Mouse (Mus musculus): ENCODE results near the gene Gm14399. TPM values are rescaled to one million over a fixed set of nuclear protein-coding genes. Genes with fewer than 3 reads are reported as not detected.
"Not testable (repeated sequence)": the region's sequence is repeated elsewhere in the genome, so short reads cannot be mapped to it uniquely, and the experiment has no call there.

The Gm14399 gene
- 7.3 TPM in 2 replicates for polyA plus RNA-seq (2014; fragmentation: Nextera tagmentation; extraction: Ambion mirVana)

- H3K9ac ChIP-seq (ENCODE audit: low read length), result peak within 1 kb of the TSS; percentile 50; the same call in 1 of the 2 replicates
- H3K4me1 ChIP-seq (ENCODE audit: control insufficient read depth in 2 of 2, insufficient read depth in 2 of 2, low read length in 2 of 2); H3K9me3 ChIP-seq (ENCODE audit: control insufficient read depth, low read length); H3K27ac ChIP-seq (replicated peaks in 1 of 2; ENCODE audit: control insufficient read depth in 1 of 2, insufficient read depth in 1 of 2, low read depth in 2 of 2, low read length in 2 of 2); ATAC-seq (ENCODE audit: insufficient number of reproducible peaks, insufficient read depth, low FRiP score, low read depth); H3K27me3 ChIP-seq (ENCODE audit: control insufficient read depth, insufficient read depth, low read length); H3K36me3 ChIP-seq (ENCODE audit: control insufficient read depth, insufficient read depth, low read length): not testable (repeated sequence)
- WGBS, result 0% methylated on average over 1 of the region's 2 CpGs
- H3K4me3 ChIP-seq (ENCODE audit: control insufficient read depth in 1 of 2, insufficient read depth in 1 of 2, low read depth in 1 of 2, low read length in 2 of 2), result peak within 1 kb of the TSS; percentile 45 to 69
- peak within 1 kb of the TSS; percentile 36 for H3K4me2 ChIP-seq (ENCODE audit: low read length)
These were observed at the start of gene Gm14399 for GRCm38 (mm10) chr2:175141993-175142295. Gene Gm14399, minus strand, starts transcription at chr2:175142012.

GRCm38 (mm10) chr2:175179008-175179407 lies 37.2 kb upstream of the Gm14399 start:
- H3K4me3 ChIP-seq (ENCODE audit: control insufficient read depth in 1 of 2, insufficient read depth in 1 of 2, low read depth in 1 of 2, low read length in 2 of 2); H3K27me3 ChIP-seq (ENCODE audit: control insufficient read depth, insufficient read depth, low read length); H3K36me3 ChIP-seq (ENCODE audit: control insufficient read depth, insufficient read depth, low read length); H3K27ac ChIP-seq (replicated peaks in 1 of 2; ENCODE audit: control insufficient read depth in 1 of 2, insufficient read depth in 1 of 2, low read depth in 2 of 2, low read length in 2 of 2); ATAC-seq (ENCODE audit: insufficient number of reproducible peaks, insufficient read depth, low FRiP score, low read depth); H3K9ac ChIP-seq (ENCODE audit: low read length); H3K4me1 ChIP-seq (ENCODE audit: control insufficient read depth in 2 of 2, insufficient read depth in 2 of 2, low read length in 2 of 2); H3K4me2 ChIP-seq (ENCODE audit: low read length); H3K9me3 ChIP-seq (ENCODE audit: control insufficient read depth, low read length): not testable (repeated sequence)
- 47% methylated on average over 1 of the region's 1 CpGs for WGBS

GRCm38 (mm10) chr2:175176312-175176711 lies 34.5 kb upstream of the Gm14399 start:
- H3K36me3 ChIP-seq (ENCODE audit: control insufficient read depth, insufficient read depth, low read length), result no peaks in the 10 kb centered on the region
- H3K27ac ChIP-seq (replicated peaks in 1 of 2; ENCODE audit: control insufficient read depth in 1 of 2, insufficient read depth in 1 of 2, low read depth in 2 of 2, low read length in 2 of 2), result no peak overlapping the region
- 76% methylated on average over 6 of the region's 6 CpGs for WGBS
- no peaks in the 10 kb centered on the region for H3K27me3 ChIP-seq (ENCODE audit: control insufficient read depth, insufficient read depth, low read length)
- ATAC-seq (ENCODE audit: insufficient number of reproducible peaks, insufficient read depth, low FRiP score, low read depth), result no peak
- H3K9ac ChIP-seq (ENCODE audit: low read length), result no peak overlapping the region
- H3K9me3 ChIP-seq (ENCODE audit: control insufficient read depth, low read length), result no peaks in the 10 kb centered on the region
- H3K4me2 ChIP-seq (ENCODE audit: low read length), result no peak overlapping the region
- no peak overlapping the region for H3K4me3 ChIP-seq (ENCODE audit: control insufficient read depth in 1 of 2, insufficient read depth in 1 of 2, low read depth in 1 of 2, low read length in 2 of 2)
- H3K4me1 ChIP-seq (ENCODE audit: control insufficient read depth in 2 of 2, insufficient read depth in 2 of 2, low read length in 2 of 2), result no peaks in the 10 kb centered on the region

GRCm38 (mm10) chr2:175175401-175176180 lies 33.8 kb upstream of the Gm14399 start, which contains the start of gene Gm14443:
Gene Gm14443, minus strand, starts transcription at chr2:175175871.
- H3K9ac ChIP-seq (ENCODE audit: low read length); H3K4me1 ChIP-seq (ENCODE audit: control insufficient read depth in 2 of 2, insufficient read depth in 2 of 2, low read length in 2 of 2); H3K27me3 ChIP-seq (ENCODE audit: control insufficient read depth, insufficient read depth, low read length); H3K36me3 ChIP-seq (ENCODE audit: control insufficient read depth, insufficient read depth, low read length); ATAC-seq (ENCODE audit: insufficient number of reproducible peaks, insufficient read depth, low FRiP score, low read depth); H3K9me3 ChIP-seq (ENCODE audit: control insufficient read depth, low read length); H3K4me3 ChIP-seq (ENCODE audit: control insufficient read depth in 1 of 2, insufficient read depth in 1 of 2, low read depth in 1 of 2, low read length in 2 of 2); H3K4me2 ChIP-seq (ENCODE audit: low read length); H3K27ac ChIP-seq (replicated peaks in 1 of 2; ENCODE audit: control insufficient read depth in 1 of 2, insufficient read depth in 1 of 2, low read depth in 2 of 2, low read length in 2 of 2): not testable (repeated sequence)
- 68% methylated on average over 12 of the region's 12 CpGs for WGBS

- H3K4me3 ChIP-seq (ENCODE audit: control insufficient read depth in 1 of 2, insufficient read depth in 1 of 2, low read depth in 1 of 2, low read length in 2 of 2); H3K36me3 ChIP-seq (ENCODE audit: control insufficient read depth, insufficient read depth, low read length); H3K4me1 ChIP-seq (ENCODE audit: control insufficient read depth in 2 of 2, insufficient read depth in 2 of 2, low read length in 2 of 2); H3K9me3 ChIP-seq (ENCODE audit: control insufficient read depth, low read length); H3K27me3 ChIP-seq (ENCODE audit: control insufficient read depth, insufficient read depth, low read length); H3K27ac ChIP-seq (replicated peaks in 1 of 2; ENCODE audit: control insufficient read depth in 1 of 2, insufficient read depth in 1 of 2, low read depth in 2 of 2, low read length in 2 of 2); H3K4me2 ChIP-seq (ENCODE audit: low read length); H3K9ac ChIP-seq (ENCODE audit: low read length); ATAC-seq (ENCODE audit: insufficient number of reproducible peaks, insufficient read depth, low FRiP score, low read depth): not testable (repeated sequence)
- WGBS, result 75% methylated on average over 2 of the region's 2 CpGs
These were observed 32.2 kb upstream of the Gm14399 start for GRCm38 (mm10) chr2:175174058-175174457.

GRCm38 (mm10) chr2:175172906-175173595 lies 31.2 kb upstream of the Gm14399 start:
- H3K27me3 ChIP-seq (ENCODE audit: control insufficient read depth, insufficient read depth, low read length); H3K27ac ChIP-seq (replicated peaks in 1 of 2; ENCODE audit: control insufficient read depth in 1 of 2, insufficient read depth in 1 of 2, low read depth in 2 of 2, low read length in 2 of 2); H3K4me2 ChIP-seq (ENCODE audit: low read length); H3K36me3 ChIP-seq (ENCODE audit: control insufficient read depth, insufficient read depth, low read length); H3K9ac ChIP-seq (ENCODE audit: low read length); ATAC-seq (ENCODE audit: insufficient number of reproducible peaks, insufficient read depth, low FRiP score, low read depth); H3K4me1 ChIP-seq (ENCODE audit: control insufficient read depth in 2 of 2, insufficient read depth in 2 of 2, low read length in 2 of 2); H3K9me3 ChIP-seq (ENCODE audit: control insufficient read depth, low read length); H3K4me3 ChIP-seq (ENCODE audit: control insufficient read depth in 1 of 2, insufficient read depth in 1 of 2, low read depth in 1 of 2, low read length in 2 of 2): not testable (repeated sequence)
- 76% methylated on average over 3 of the region's 3 CpGs for WGBS

- Histone ChIP-seq H3K27ac (replicated peaks in 1 of 2; ENCODE audit: control insufficient read depth in 1 of 2, insufficient read depth in 1 of 2, low read depth in 2 of 2, low read length in 2 of 2) (no peak overlapping the region), H3K36me3 (ENCODE audit: control insufficient read depth, insufficient read depth, low read length) (no peaks in the 10 kb centered on the region), H3K4me1 (ENCODE audit: control insufficient read depth in 2 of 2, insufficient read depth in 2 of 2, low read length in 2 of 2) (no peaks in the 10 kb centered on the region), H3K9me3 (ENCODE audit: control insufficient read depth, low read length) (no peaks in the 10 kb centered on the region), H3K27me3 (ENCODE audit: control insufficient read depth, insufficient read depth, low read length) (no peaks in the 10 kb centered on the region), H3K4me2 (ENCODE audit: low read length) (no peak overlapping the region), H3K4me3 (ENCODE audit: control insufficient read depth in 1 of 2, insufficient read depth in 1 of 2, low read depth in 1 of 2, low read length in 2 of 2) (no peak overlapping the region), H3K9ac (ENCODE audit: low read length) (no peak overlapping the region)
- 80% methylated on average over 3 of the region's 3 CpGs for WGBS
- no peak for ATAC-seq (ENCODE audit: insufficient number of reproducible peaks, insufficient read depth, low FRiP score, low read depth)
These were observed 30.3 kb upstream of the Gm14399 start for GRCm38 (mm10) chr2:175172123-175172522.

All from heart, embryonic 14.5 days (tissue).